Mouse (Mus musculus): ENCODE results near the gene Stard10.

DNA sequence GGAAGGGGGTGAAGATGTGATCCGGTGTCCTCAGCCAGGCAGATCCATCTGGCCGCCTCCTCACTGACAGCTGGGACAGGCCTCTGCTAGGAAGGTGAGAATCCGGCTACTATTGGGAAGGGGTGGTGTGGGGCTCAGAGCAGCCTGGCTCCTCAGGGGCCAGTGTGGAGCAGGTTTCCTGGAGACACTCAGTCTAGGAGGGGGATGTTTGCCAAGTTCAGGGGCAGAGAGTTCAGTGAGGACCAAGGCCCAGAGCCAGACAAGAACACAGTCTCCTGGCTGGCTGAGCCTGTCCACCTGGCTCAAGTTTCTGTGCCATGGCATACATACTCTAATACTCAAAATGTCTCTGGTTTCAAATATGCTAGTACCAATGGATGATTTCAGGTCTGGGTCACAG, 20.5 kb downstream of the Stard10 start:
- no peak for TF ChIP-seq FLI1 (IDR thresholded peaks at IDR 0.05; ENCODE audit: low read length)
- no peak for TF ChIP-seq GATA1 (IDR thresholded peaks at IDR 0.05; ENCODE audit: borderline replicate concordance, low read length)

Data from megakaryocyte, embryonic 14.5 days (primary cell).